Mouse (Mus musculus): ENCODE measurements around the gene Hs6st1. TPM values are rescaled to one million over a fixed set of nuclear protein-coding genes. Genes with fewer than 3 reads are reported as not detected.
A peak's percentile ranks its signal among the peaks of the same experiment; 100 is the strongest.

Hs6st1 gene
- total and polyA plus RNA-seq, 3 experiments: 9.1 to 18.1 (median 17.7) TPM

DNA sequence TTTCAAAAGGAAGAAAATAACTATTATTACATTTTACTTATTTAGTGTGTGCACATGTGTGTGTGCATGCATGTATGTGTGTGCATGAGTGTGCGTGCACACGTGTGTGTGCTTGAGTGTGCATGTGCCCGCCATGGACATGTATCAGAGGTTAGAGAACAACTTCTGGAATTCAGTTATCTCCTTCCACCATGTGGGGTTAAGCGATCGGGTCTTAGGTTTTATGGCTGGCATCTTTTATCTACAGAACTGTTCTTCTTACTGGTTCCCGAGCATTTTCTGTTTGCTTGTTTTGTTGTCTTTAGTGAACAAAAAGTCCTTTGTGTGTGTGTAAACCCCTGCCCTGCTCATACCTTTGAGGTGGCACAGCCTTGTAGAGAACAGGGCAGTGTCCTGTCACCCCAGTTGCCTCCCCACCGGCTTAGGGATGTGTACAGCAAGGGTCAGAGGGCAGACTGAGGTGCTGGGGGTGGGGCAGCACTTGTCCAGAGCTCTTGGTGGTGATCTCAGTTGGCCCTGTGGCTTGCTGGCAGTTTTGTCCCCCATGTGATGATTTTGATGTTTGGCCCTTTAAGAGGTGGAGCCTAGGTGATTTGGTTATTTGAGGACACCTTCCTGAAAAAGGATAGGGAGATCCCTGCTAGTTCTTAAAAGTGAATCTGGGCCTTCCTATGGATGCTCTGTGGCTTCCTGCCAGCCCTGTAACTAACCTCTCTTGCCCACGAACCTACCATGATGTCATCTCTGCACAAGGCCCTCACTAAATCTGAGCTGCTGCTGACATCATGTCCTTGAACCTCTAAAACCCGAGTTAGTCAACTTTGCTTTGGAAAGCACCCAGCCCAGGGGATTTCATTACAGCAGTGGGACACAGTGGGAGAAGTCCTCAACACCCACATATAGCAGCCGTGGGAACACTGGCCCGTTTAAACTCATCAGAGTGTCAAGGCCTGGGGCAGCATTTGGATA is 4.7 kb downstream of the Hs6st1 start:
- dilution Hi-C loops (cut with MboI; ENCODE audit: extremely low pct_ligation_motif_present, extremely low pct_unique_long_range_greater_than_20kb, low sequenced_read_pairs): no loop called here
- Histone ChIP-seq H3K36me3 (replicated peaks in 1 of 2; ENCODE audit: control insufficient read depth in 1 of 2, insufficient read depth in 1 of 2, low read length in 1 of 2) (peaks cover 8 to 66% of the 10 kb centered on the region in 2 experiments), H3K79me2 (replicated peaks; ENCODE audit: control insufficient read depth, extremely low read depth, insufficient read depth, poor library complexity, severe bottlenecking) (peaks cover 34% of the 10 kb centered on the region), H3K9ac (ENCODE audit: insufficient read depth, low read depth) (no peak overlapping the region), H3K9me3 (replicated peaks; ENCODE audit: low read length) (no peaks in the 10 kb centered on the region), H3K4me3 (replicated peaks in 1 of 3; ENCODE audit: low read depth in 2 of 3, low read length in 2 of 3, poor library complexity in 1 of 3) (no peak overlapping the region), H3K4me1 (ENCODE audit: control insufficient read depth in 1 of 2, insufficient read depth in 2 of 2) (peaks cover 19 to 65% of the 10 kb centered on the region in 2 experiments), H3K4me2 (ENCODE audit: insufficient read depth, low read depth, poor library complexity, severe bottlenecking) (no peak overlapping the region), H3K27me3 (replicated peaks) (no peaks in the 10 kb centered on the region), H3K27ac (ENCODE audit: insufficient read depth, low read depth) (0 out of 2 replicates have a peak overlapping the region, but pooled peaks have one; percentile 24)
- no peak for DNase-seq (ENCODE audit: extremely low read depth)
- in situ Hi-C loops (cut with MboI; ENCODE audit: low pct_ligation_motif_present, low pct_unique_long_range_greater_than_20kb, low sequenced_read_pairs): no loop called here
- TF ChIP-seq ETS1 (conservative IDR thresholded peaks at IDR 0.05; ENCODE audit: low read depth, low read length) (peak; percentile 73), ZNF384 (IDR thresholded peaks at IDR 0.05; ENCODE audit: low read depth, low read length) (no peak)

DNA sequence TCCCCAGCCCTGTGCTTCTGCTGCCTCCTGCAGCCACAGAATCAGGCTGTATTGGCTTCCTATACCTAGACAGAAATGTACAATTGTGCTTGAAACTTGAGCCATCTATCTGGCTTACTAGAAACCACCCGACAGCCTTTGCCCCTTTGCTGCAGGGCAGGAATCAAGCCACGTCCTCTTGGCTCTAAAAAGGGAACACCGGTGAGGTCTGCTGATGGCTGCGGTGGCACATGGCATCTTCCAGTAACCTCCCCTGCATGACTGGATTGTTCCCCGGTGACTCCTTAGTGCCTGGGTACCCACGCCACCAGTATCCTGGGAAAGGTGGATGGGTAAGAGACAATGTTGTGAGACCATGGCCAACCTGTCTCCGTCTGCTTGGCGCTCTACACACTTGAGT is 5.4 kb downstream of the Hs6st1 start:
- no peak for DNase-seq (ENCODE audit: extremely low read depth)
- H3K4me2 ChIP-seq (ENCODE audit: insufficient read depth, low read depth, poor library complexity, severe bottlenecking): no peak overlapping the region
- H3K27ac ChIP-seq (ENCODE audit: insufficient read depth, low read depth): no peak overlapping the region
- H3K27me3 ChIP-seq (replicated peaks): no peaks in the 10 kb centered on the region
- no peak overlapping the region for H3K9ac ChIP-seq (ENCODE audit: insufficient read depth, low read depth)
- peaks cover 33% of the 10 kb centered on the region for H3K79me2 ChIP-seq (replicated peaks; ENCODE audit: control insufficient read depth, extremely low read depth, insufficient read depth, poor library complexity, severe bottlenecking)
- H3K4me1 ChIP-seq (ENCODE audit: control insufficient read depth in 1 of 2, insufficient read depth in 2 of 2): peaks cover 19 to 68% of the 10 kb centered on the region in 2 experiments
- H3K36me3 ChIP-seq (replicated peaks in 1 of 2; ENCODE audit: control insufficient read depth in 1 of 2, insufficient read depth in 1 of 2, low read length in 1 of 2): peaks cover 8 to 73% of the 10 kb centered on the region in 2 experiments
- dilution Hi-C loops (cut with MboI; ENCODE audit: extremely low pct_ligation_motif_present, extremely low pct_unique_long_range_greater_than_20kb, low sequenced_read_pairs) (no loop called here), in situ Hi-C loops (cut with MboI; ENCODE audit: low pct_ligation_motif_present, low pct_unique_long_range_greater_than_20kb, low sequenced_read_pairs) (no loop called here)
- no peak overlapping the region for H3K4me3 ChIP-seq (replicated peaks in 1 of 3; ENCODE audit: low read depth in 2 of 3, low read length in 2 of 3, poor library complexity in 1 of 3)
- no peak for TF ChIP-seq JUND (conservative IDR thresholded peaks at IDR 0.05; ENCODE audit: low read depth, low read length)
- TF ChIP-seq IRF4 (IDR thresholded peaks at IDR 0.05; ENCODE audit: low read depth, low read length): no peak
- TF ChIP-seq E2F4 (IDR thresholded peaks at IDR 0.05; ENCODE audit: insufficient replicate concordance, low read depth, low read length): no peak
- TF ChIP-seq BHLHE40 (IDR thresholded peaks at IDR 0.05; ENCODE audit: low read depth, low read length): no peak
- TF ChIP-seq MEF2A (IDR thresholded peaks at IDR 0.05; ENCODE audit: borderline replicate concordance, low read depth, low read length): no peak
- no peak for TF ChIP-seq NRF1 (IDR thresholded peaks at IDR 0.05; ENCODE audit: low read depth, low read length)
- TF ChIP-seq USF2 (conservative IDR thresholded peaks at IDR 0.05; ENCODE audit: low read depth, low read length): no peak
- no peak for TF ChIP-seq GABPA (IDR thresholded peaks at IDR 0.05; ENCODE audit: insufficient replicate concordance, low read depth, low read length)
- TF ChIP-seq USF1 (IDR thresholded peaks at IDR 0.05; ENCODE audit: low read depth, low read length): no peak
- TF ChIP-seq TCF12 (IDR thresholded peaks at IDR 0.05; ENCODE audit: low read depth, low read length): no peak
- no peak for TF ChIP-seq SIN3A (IDR thresholded peaks at IDR 0.05; ENCODE audit: low read length)
- no peak for TF ChIP-seq POLR2A (IDR thresholded peaks at IDR 0.05; ENCODE audit: low read depth, low read length)
- TF ChIP-seq EP300 (IDR thresholded peaks at IDR 0.05; ENCODE audit: low read length): no peak
- no peaks in the 10 kb centered on the region for H3K9me3 ChIP-seq (replicated peaks; ENCODE audit: low read length)

Data from CH12.LX (cell line).